Mouse (Mus musculus) heart, postnatal 4 days (tissue): ENCODE results near the gene Cdr2l. TPM values are rescaled to one million over a fixed set of nuclear protein-coding genes. Genes with fewer than 3 reads are reported as not detected.

ENCODE experiments used
- total RNA-seq, 2 experiments: library from RNA; stranded (reverse); gene quantifications; 2 replicates each; pipeline ENCODE4 v1.2.3; 2021

The Cdr2l gene
- total RNA-seq, 2 experiments from 2014 or later: 18.8 to 20.3 TPM

Other genes with a start within 250 kb of the Cdr2l start
- under 1 TPM; 0.31 to 0.52 TPM for gene Cd300lf, start 247.9 kb upstream of the Cdr2l start, total RNA-seq
- 10 to 100 TPM; 13.9 to 15.3 TPM for gene Slc9a3r1, start 218.6 kb upstream of the Cdr2l start, total RNA-seq
- 1 to 10 TPM; 5.2 to 9.3 TPM for gene Tmem104, start 194.4 kb upstream of the Cdr2l start, total RNA-seq
- 10 to 100 TPM; 11.9 to 12.0 TPM for gene Nat9, start 194.1 kb upstream of the Cdr2l start, total RNA-seq
- under 1 TPM; 0.12 to 0.18 TPM for gene Grin2c, start 114.7 kb upstream of the Cdr2l start, total RNA-seq
- gene Fdxr, start 104.9 kb upstream of the Cdr2l start, total RNA-seq: 1 to 10 TPM; 7.5 to 9.5 TPM
- 1 to 10 TPM in 1 of 2 experiments, under 1 TPM in 1; 0.86 to 1.4 TPM for gene Fads6, start 84.3 kb upstream of the Cdr2l start, total RNA-seq
- gene Otop2, start 74.8 kb upstream of the Cdr2l start, total RNA-seq: not detected
- under 1 TPM; 0.09 to 0.12 TPM for gene Ush1g, start 59.9 kb upstream of the Cdr2l start, total RNA-seq
- gene Otop3, start 47.2 kb upstream of the Cdr2l start, total RNA-seq: not detected
- gene Hid1, start 14.2 kb upstream of the Cdr2l start, total RNA-seq: 1 to 10 TPM; 5.9 to 8.5 TPM
- 100 to 1,000 TPM; 153 to 156 TPM for gene Mrpl58, start 21.8 kb downstream of the Cdr2l start, total RNA-seq
- 1,000 to 10,000 TPM; 1,670 to 1,720 TPM for gene Atp5h, start 38.0 kb downstream of the Cdr2l start, total RNA-seq
- gene Kctd2, start 38.2 kb downstream of the Cdr2l start, total RNA-seq: 10 to 100 TPM; 22.8 to 27.3 TPM
- not detected for gene Trim80, start 58.6 kb downstream of the Cdr2l start, total RNA-seq
- under 1 TPM in 1 of 2 experiments, not detected in 1; 0.29 TPM for gene Slc16a5, start 80.6 kb downstream of the Cdr2l start, total RNA-seq
- gene Armc7, start 93.8 kb downstream of the Cdr2l start, total RNA-seq: 1 to 10 TPM; 3.1 to 4.3 TPM
- gene Nt5c, start 109.9 kb downstream of the Cdr2l start, total RNA-seq: 10 to 100 TPM; 27.3 to 27.4 TPM
- 100 to 1,000 TPM; 559 to 561 TPM for gene Jpt1, start 132.5 kb downstream of the Cdr2l start, total RNA-seq
- 100 to 1,000 TPM; 299 TPM for gene Sumo2, start 154.4 kb downstream of the Cdr2l start, total RNA-seq
- 10 to 100 TPM; 46.6 to 50.5 TPM for gene Nup85, start 182.5 kb downstream of the Cdr2l start, total RNA-seq
- 10 to 100 TPM; 71.2 to 72.8 TPM for gene Mrps7, start 222.0 kb downstream of the Cdr2l start, total RNA-seq
- gene Gga3, start 222.1 kb downstream of the Cdr2l start, total RNA-seq: 10 to 100 TPM; 18.3 to 20.8 TPM
- gene Mif4gd, start 231.1 kb downstream of the Cdr2l start, total RNA-seq: 10 to 100 TPM; 34.0 to 40.6 TPM
- 10 to 100 TPM; 27.6 to 30.7 TPM for gene Slc25a19, start 246.4 kb downstream of the Cdr2l start, total RNA-seq